Mouse (Mus musculus) heart, adult 11 months (tissue): Measurements from ENCODE around the gene Acox3.
A peak's percentile ranks its signal among the peaks of the same experiment; 100 is the strongest.
"Not testable (repeated sequence)": the region's sequence is repeated elsewhere in the genome, so short reads cannot be mapped to it uniquely, and the experiment has no call there.

ENCODE experiments used
- DNase-seq: peaks from one replicate; pipeline ENCODE4 v3.0.0; 2022

The Acox3 gene

GRCm38 (mm10) chr5:35578411-35578810, 4.4 kb upstream of the Acox3 start:
- no peak for DNase-seq

DNA sequence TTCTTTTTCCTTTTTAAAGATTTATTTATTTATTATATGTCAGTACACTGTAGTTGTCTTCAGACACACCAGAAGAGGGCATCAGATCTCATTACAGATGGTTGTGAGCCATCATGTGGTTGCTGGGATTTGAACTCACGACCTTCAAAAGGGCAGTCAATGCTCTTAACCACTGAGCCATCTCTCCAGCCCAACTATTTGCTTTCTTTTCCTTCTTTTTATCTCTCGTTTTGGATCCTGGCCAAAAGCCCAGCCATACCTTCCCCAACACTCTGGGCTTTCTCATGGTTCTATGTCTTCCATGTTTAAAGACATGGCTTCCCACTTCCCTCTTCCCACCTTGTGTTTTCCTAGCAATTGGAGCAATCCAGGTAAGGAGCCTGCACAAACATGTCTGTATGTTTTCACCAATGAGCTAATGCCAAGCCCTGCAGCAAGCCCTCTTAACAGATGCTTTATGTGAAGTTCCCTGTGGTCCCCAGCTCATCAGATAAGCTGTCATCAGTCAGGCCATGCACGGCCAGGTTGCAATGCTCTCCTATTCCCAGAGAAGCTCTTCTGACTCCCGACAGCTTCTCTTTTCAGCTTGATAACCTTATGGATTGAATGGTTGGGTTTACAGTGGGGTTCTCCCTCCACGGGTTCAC, 3.5 kb upstream of the Acox3 start:
- no peak for DNase-seq

DNA sequence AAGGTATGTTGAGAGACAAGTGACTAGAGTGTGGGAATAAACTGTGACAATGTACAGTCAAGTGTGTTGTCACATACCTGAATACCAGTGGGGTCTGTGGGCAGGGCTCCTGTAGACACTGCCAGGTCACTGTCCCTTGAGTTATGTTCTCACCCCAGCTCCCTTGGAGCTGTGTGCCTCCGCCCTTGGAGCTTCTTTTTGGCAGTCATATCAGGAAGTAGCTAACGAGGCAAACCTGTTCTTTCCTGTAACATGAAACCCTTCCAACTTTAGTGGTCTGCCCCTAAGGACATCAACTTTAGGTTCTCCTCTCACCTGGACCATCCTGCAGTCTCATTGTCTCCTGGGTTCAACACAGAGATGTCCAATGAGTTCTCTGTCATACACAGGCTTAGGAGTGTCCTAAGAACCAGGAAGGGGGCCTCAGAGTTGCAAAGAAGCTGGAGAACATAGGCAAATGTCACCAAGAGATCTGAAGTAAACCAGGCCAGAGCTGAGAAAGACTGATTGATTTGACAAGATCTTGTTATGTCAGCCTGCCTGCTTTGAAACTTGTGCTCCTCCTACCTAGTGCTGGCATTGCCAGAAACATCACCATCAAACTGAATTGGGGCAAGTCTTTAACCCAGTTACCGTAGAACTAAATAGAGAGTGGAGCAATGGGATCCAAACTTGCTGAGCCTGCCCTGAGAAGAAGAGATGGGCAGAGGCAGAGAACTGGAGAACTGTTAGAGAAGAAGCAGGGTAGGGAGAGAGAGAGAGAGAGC, 2.5 kb upstream of the Acox3 start:
- no peak for DNase-seq

DNA sequence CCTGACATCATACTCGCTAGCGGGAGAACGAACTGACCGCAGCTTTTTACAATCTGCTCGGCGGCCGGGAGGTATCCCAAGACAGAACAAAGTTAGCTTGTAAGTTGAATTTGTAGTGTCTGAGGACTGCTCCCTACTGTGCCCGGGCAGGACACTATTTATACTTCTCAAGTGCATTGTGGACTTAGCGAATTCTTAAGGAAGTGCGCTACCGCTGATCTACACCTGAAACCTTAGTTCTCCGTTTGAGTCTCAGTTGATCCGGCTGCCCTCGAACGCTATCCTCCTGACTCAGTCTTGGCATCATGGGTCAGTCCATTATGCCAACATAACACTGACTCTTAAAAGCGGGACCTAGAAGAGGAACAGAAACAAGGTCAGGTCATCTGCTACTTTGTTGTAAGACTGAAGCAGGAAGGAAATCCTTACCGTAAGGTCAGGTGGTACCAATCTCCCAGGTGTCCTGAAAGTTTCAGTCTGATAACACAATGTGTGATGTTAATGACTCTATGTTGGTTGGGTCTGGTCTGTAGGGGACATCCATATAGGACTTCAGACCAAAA, 462 bp downstream of the Acox3 start:
- no peak for DNase-seq

GRCm38 (mm10) chr5:35584259-35584658, 1.4 kb downstream of the Acox3 start:
- not testable (repeated sequence) for DNase-seq

DNA sequence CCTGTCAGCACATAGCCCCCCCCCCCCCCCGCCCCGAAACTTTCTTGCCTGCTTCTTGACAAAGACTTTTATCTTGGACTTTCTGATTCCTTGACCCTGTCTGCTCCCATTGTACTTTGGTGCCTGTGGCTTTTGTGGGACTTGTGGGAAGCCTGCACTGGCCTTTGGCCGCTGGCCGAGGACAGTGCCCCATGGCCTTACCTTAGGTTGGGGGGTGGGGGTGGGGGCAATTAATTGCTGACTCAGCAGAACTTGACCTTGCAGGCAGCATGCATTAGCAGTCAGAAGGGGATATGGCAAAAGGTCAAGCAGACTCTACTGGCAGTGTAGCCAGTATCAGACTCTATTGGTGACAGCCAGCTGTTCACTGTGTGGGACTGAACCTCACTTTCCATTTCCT, 8.7 kb downstream of the Acox3 start:
- peak; percentile 85 for DNase-seq

DNA sequence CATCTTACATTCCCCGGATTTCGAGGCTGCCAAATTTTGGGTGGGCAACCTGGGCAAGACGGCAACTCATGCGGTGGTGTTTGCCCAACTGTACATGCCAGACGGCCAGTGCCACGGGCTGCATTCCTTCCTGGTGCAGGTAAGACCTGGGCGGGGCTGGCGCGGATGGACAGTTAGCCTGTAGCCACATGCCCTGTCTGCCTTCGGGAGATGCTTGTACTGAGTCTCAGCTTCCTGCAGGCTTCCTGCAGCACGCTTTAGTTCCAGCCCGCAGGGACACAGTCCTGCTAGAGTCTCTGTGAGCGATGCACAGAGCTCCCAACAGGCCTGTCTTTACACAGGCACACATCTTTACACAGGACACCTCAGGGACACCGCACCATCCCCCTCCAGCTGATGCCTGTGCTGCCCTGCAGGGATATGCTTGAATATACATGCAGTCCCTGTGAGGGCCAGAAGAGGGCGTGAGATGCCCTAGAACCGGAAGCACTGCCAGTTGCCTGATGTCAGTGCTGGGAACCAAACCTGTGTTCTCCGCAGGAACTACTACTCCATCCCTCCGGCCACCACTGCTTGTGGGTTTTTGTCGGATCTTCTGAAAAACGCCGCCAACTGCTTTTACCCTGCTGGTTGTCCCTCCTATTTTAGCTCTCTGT, 9.4 kb downstream of the Acox3 start:
- DNase-seq = peak; percentile 90

DNA sequence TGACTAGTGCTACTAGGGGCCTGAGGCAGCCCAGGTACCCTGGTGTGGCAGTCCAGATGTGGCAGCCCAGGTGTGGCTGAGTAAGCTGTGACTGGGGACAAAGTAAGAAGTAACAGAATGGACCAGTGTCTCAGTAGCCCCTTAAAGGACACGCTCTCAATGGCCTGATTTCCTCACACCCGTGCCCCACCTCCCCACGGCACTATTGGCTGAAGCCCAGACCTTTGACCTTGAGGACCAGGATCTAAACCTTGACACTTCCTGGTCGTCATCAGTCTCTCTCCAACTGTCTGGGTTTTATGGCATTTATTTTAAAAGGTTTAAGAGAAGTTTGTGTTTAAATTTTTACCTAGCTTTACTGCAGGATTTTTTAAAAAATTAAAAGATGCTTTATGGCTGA, 10.0 kb downstream of the Acox3 start:
- peak; percentile 85 for DNase-seq

DNA sequence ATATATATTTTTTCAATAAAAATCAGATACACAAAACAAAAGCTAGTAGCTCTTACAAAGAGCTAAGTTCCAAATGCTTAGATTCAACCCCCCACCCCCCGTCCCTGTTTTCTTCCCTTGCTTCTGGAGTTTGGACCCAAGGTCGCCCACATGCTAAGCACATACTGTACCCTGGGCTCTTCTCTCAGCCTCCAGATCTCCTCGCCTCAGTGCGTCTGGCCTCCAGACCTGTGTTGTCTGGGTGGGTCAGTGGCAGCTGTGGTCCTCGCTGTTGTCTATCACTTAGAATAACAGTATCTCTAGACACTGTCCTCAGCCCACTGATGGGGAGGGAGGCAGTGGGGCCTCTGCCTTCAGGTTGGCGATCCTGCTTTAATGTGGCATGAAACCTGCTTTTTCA, 10.4 kb downstream of the Acox3 start:
- DNase-seq = no peak

- DNase-seq = no peak
These were observed 11.9 kb downstream of the Acox3 start for GRCm38 (mm10) chr5:35594768-35595167.

DNA sequence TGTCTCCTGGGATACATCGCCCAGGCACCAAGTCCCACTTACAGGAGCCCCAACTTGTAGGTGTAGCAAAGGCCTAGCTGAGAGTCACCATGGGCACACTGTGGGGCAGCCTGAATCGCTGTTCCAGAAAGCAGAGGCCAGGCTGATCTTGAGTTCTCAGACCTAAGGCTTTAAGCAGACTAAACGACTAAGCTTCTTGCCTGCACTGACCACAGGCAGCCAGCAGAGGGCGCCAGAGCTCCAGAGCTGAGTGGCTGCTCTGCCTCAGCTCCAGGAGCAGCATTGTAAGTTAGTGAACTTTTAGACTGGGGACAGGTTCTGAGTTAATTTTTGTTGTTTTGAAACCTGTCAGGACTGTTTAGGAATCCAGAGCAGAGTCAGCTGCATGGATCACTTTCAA, 12.9 kb downstream of the Acox3 start:
- DNase-seq = peak; percentile 94

GRCm38 (mm10) chr5:35596169-35597160, 13.6 kb downstream of the Acox3 start:
- peak; percentile 94 for DNase-seq

DNA sequence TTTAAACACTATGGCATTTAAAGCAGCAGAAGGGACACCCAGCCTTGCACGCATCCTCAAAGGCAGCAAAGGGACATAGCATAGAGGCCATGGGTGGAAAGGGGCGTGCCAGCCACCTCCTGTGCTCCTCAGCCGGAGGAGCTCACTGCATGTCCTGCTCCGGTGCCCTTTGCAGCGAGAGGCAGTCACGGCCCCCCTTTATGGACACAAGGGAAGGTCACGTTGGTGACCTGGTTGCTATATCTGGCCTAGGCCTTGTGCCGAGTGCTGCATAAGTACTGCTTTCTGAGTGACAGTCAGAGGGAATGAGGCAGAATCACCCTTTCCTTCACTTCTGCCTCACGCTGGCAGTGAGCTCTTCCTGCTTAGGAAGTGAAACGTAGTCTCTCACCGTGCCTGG, 17.4 kb downstream of the Acox3 start:
- no peak for DNase-seq

DNA sequence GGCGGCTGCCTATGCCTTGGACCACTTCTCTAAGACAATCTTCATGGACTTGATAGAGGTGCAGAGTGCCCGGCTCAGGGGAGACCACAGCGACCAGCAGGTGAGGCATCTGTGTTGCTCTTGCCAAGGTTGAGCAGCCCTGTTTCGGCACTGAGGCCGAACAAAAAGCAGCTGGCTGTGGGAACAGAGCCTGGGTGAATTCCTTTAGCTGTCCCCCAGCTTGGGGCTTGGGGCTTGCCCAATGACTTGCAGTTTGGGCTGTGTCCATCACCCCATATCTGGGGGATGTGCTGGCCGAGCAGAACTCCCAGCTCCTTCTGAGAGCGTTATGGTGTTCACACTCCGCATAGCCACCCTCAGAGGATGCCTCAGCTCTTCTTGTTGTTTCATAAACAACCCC, 18.7 kb downstream of the Acox3 start:
- peak; percentile 97 for DNase-seq

DNA sequence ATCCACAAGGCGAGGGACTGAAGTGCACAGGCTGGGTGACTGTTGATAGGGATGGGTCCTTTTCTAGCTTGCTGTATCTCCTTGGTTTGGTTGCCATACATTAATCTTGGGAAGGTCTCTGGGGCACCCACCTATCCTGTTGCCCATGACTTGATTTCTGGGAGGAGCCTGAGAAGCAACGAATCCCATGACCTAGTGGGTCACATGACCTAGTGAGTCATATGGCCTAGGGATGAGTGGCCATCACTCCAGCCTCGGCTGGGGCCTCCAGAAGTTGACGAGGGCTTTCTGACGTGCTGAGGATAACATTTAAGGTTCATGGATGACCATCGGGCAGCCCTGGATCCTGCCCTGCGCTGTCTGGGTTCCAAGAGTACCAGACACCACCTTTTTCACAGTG, 22.5 kb downstream of the Acox3 start:
- no peak for DNase-seq

DNA sequence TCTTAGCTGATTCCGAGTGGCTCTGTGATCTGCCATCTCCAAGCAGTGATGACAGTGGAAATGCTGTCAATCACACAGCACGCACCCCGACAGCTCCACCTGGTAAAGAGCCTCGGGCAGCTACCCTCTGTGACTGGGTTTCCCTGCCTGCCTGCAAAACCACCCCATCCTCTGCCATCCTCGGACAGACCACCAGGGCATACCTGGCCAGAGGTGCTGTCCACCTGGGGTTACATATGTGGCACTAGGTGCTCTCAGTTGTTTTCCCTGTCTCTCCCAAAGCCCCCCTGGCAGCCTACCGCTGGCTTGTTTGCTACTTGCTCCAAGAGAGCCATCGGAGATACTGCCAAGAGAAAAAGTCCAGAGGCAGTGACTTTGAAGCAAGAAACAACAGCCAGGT, 24.0 kb downstream of the Acox3 start:
- peak; percentile 90 for DNase-seq

DNA sequence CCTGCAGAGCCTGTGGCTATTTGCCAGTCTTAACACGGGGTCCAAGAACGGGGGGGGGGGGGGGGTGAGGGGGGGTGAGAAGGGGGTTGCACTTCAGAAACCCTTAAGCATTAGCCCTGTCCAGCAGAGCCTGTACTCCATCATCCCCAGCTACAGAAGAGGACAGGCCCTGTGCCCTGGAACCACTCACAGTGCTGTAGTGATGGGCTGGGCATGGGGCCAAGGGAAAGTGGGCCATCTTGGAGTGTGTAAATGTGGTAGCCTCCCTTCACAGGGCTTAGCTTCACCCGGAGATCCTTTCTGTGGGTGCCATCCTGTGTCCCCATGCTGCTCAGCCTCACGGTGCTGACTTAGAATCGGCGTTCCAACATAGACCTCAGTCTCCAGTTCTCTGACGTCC, 24.9 kb downstream of the Acox3 start:
- peak; percentile 97 for DNase-seq

GRCm38 (mm10) chr5:35608559-35608958, 25.7 kb downstream of the Acox3 start:
- peak; percentile 91 for DNase-seq

DNA sequence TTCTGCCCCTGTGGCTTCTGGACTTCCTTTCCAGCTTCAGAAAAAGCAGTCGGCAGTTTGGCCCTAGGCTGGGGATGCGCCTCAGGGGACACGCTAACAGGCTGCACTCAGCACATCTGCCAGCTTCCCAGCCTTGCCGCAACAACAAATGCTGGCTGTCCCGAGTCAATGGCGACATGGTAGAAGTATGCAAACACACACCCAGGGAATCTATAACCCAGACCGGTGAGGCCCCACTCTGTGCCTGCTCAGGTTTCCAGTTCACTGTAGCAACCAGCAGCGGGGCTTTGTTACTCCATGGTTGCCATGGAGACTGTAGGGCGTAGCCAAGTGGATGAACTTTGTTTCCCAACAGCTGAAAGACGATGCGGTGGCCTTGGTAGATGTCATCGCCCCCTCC, 26.5 kb downstream of the Acox3 start:
- DNase-seq = peak; percentile 99

- peak; percentile 93 for DNase-seq
These were observed 27.1 kb downstream of the Acox3 start for GRCm38 (mm10) chr5:35609971-35610370.

- peak; percentile 95 for DNase-seq
These were observed 27.5 kb downstream of the Acox3 start for GRCm38 (mm10) chr5:35610381-35610780.

DNA sequence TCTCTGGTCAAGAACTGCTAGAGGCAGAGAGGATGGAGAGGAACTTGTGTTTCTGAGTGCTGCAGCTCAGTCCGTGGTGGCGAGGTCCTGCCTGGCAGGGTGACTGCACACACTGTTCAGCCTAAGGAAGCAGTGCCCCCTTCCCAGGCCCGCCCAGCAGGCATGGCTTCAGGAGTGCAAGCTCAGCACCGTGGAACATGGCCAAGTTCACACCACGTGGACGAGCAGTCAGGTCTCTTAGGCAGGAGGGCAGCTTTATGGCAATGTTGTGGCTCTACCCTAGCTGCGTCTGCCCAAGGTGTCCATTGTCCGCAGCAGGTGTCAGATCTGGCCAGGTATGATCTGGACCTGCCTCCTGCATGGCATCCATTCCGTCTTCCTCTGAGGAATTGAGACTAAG, 28.3 kb downstream of the Acox3 start:
- peak; percentile 93 for DNase-seq

GRCm38 (mm10) chr5:35611900-35612299, 29.1 kb downstream of the Acox3 start:
- DNase-seq = peak; percentile 95
